Mouse (Mus musculus) forebrain, embryonic 13.5 days (tissue): ENCODE data around the gene Lzic. TPM values are rescaled to one million over a fixed set of nuclear protein-coding genes. Genes with fewer than 3 reads are reported as not detected.

ENCODE experiments used
- ATAC-seq: fragments of 200-750 bp; cut with Nextera tagmentation; 2 replicates; pipeline ENCODE4 v1.8.0; 2017
- H3K27ac ChIP-seq: fragments of 300-500 bp; sonication (generic); 2 replicates; pipeline ENCODE4 v1.5.1; 2015; ENCODE audit warnings: inconsistent platforms, mild to moderate bottlenecking, moderate library complexity
- H3K27me3 ChIP-seq: fragments of 300-500 bp; sonication (generic); 2 replicates; pipeline ENCODE4 v1.6.1; 2015; ENCODE audit warnings: mild to moderate bottlenecking, inconsistent platforms
- H3K36me3 ChIP-seq: fragments of 300-500 bp; sonication (generic); 2 replicates; pipeline ENCODE4 v1.6.1; 2015; ENCODE audit warnings: mild to moderate bottlenecking, inconsistent platforms; ENCODE audit not compliant: poor library complexity, severe bottlenecking
- H3K4me1 ChIP-seq: fragments of 300-500 bp; sonication (generic); 2 replicates; pipeline ENCODE4 v1.6.1; 2015; ENCODE audit warnings: inconsistent platforms
- H3K4me2 ChIP-seq: fragments of 300-500 bp; sonication (generic); 2 replicates; pipeline ENCODE4 v1.6.1; 2015; ENCODE audit warnings: inconsistent platforms, mild to moderate bottlenecking, moderate library complexity
- H3K4me3 ChIP-seq: fragments of 300-500 bp; sonication (generic); 2 replicates; pipeline ENCODE4 v1.5.1; 2015; ENCODE audit warnings: mild to moderate bottlenecking, inconsistent platforms
- H3K9ac ChIP-seq: fragments of 300-500 bp; sonication (generic); 2 replicates; pipeline ENCODE4 v1.6.1; 2015; ENCODE audit warnings: mild to moderate bottlenecking, inconsistent platforms
- H3K9me3 ChIP-seq: fragments of 300-500 bp; sonication (generic); replicated peaks from 2 replicates; pipeline ENCODE4 v1.6.1; 2016; ENCODE audit warnings: inconsistent platforms
- whole genome bisulfite sequencing: fragments of 180-500 bp; shearing (Covaris S2); methylation state at CpG from one replicate; pipeline ENCODE4 v1.1.7; 2015; 5-methylcytosine and 5-hydroxymethylcytosine counted together
- polyA plus RNA-seq: library from polyadenylated mRNA; unstranded; fragments of >200 nt; fragmentation: Nextera tagmentation; extraction: Ambion mirVana; gene quantifications from 2 replicates; pipeline ENCODE4 v1.2.1, GENCODE M21; 2015

Gene Lzic
- polyA plus RNA-seq, 1 experiment from 2014 or later: 50.3 TPM

- no peak overlapping the region for H3K27ac ChIP-seq
- ATAC-seq: no peak
- no peak overlapping the region for H3K4me3 ChIP-seq
- peaks cover 50% of the 10 kb centered on the region for H3K36me3 ChIP-seq
- no peak overlapping the region for H3K9ac ChIP-seq
- H3K9me3 ChIP-seq: no peaks in the 10 kb centered on the region
- H3K27me3 ChIP-seq: no peaks in the 10 kb centered on the region
- WGBS: 94% methylated on average over 12 of the region's 12 CpGs
- H3K4me2 ChIP-seq: no peak overlapping the region
- H3K4me1 ChIP-seq: peaks cover 24% of the 10 kb centered on the region
These were observed 2.7 kb downstream of the Lzic start for GRCm38 (mm10) chr4:149487729-149488128.

GRCm38 (mm10) chr4:149489415-149490240 lies 4.6 kb downstream of the Lzic start:
- Histone ChIP-seq H3K4me3 (no peak overlapping the region), H3K9me3 (no peaks in the 10 kb centered on the region), H3K27me3 (no peaks in the 10 kb centered on the region), H3K4me2 (no peak overlapping the region), H3K27ac (no peak overlapping the region), H3K4me1 (peaks cover 15% of the 10 kb centered on the region), H3K36me3 (peaks cover 68% of the 10 kb centered on the region), H3K9ac (no peak overlapping the region)
- ATAC-seq: no peak
- 94% methylated on average over 14 of the region's 14 CpGs for WGBS

- peaks cover 16% of the 10 kb centered on the region for H3K4me1 ChIP-seq
- no peaks in the 10 kb centered on the region for H3K27me3 ChIP-seq
- H3K36me3 ChIP-seq: peaks cover 80% of the 10 kb centered on the region
- H3K9me3 ChIP-seq: no peaks in the 10 kb centered on the region
- H3K27ac ChIP-seq: no peak overlapping the region
- ATAC-seq: no peak
- no peak overlapping the region for H3K4me2 ChIP-seq
- no peak overlapping the region for H3K4me3 ChIP-seq
- WGBS: 97% methylated on average over 3 of the region's 3 CpGs
- no peak overlapping the region for H3K9ac ChIP-seq
These were observed 6.1 kb downstream of the Lzic start for GRCm38 (mm10) chr4:149491151-149491550.

- Histone ChIP-seq H3K4me1 (peaks cover 12% of the 10 kb centered on the region), H3K9ac (no peak overlapping the region; the same call in 1 of the 2 replicates), H3K27me3 (no peaks in the 10 kb centered on the region), H3K9me3 (no peaks in the 10 kb centered on the region), H3K4me3 (no peak overlapping the region), H3K36me3 (peaks cover 83% of the 10 kb centered on the region), H3K4me2 (no peak overlapping the region), H3K27ac (no peak overlapping the region)
- 10% methylated on average over 2 of the region's 2 CpGs for whole genome bisulfite sequencing
- ATAC-seq: peak; percentile 51; the same call in 1 of the 2 replicates
These were observed 11.6 kb downstream of the Lzic start for GRCm38 (mm10) chr4:149496612-149497011.

- H3K4me2 ChIP-seq: no peak overlapping the region
- 0 out of 2 replicates have a peak overlapping the region, but pooled peaks have one; percentile 9 for H3K9ac ChIP-seq
- no peaks in the 10 kb centered on the region for H3K27me3 ChIP-seq
- no peak for ATAC-seq
- peaks cover 12% of the 10 kb centered on the region for H3K4me1 ChIP-seq
- peaks cover 76% of the 10 kb centered on the region for H3K36me3 ChIP-seq
- H3K9me3 ChIP-seq: no peaks in the 10 kb centered on the region
- H3K27ac ChIP-seq: no peak overlapping the region
- 74% methylated on average over 8 of the region's 8 CpGs for WGBS
- H3K4me3 ChIP-seq: no peak overlapping the region
These were observed 13.9 kb downstream of the Lzic start for GRCm38 (mm10) chr4:149498901-149499300.

- Histone ChIP-seq H3K4me2 (no peak overlapping the region), H3K4me3 (no peak overlapping the region), H3K27me3 (no peaks in the 10 kb centered on the region), H3K9me3 (no peaks in the 10 kb centered on the region), H3K36me3 (peaks cover 67% of the 10 kb centered on the region), H3K27ac (no peak overlapping the region), H3K4me1 (peaks cover 21% of the 10 kb centered on the region), H3K9ac (no peak overlapping the region)
- ATAC-seq: no peak
- 64% methylated on average over 5 of the region's 5 CpGs for WGBS
These were observed 14.8 kb downstream of the Lzic start for GRCm38 (mm10) chr4:149499790-149500189.

GRCm38 (mm10) chr4:149504363-149504762 lies 19.3 kb downstream of the Lzic start:
- Histone ChIP-seq H3K36me3 (peaks cover 28% of the 10 kb centered on the region), H3K4me2 (no peak overlapping the region), H3K9me3 (no peaks in the 10 kb centered on the region), H3K4me1 (peaks cover 17% of the 10 kb centered on the region), H3K27me3 (no peaks in the 10 kb centered on the region), H3K9ac (no peak overlapping the region), H3K27ac (peak overlapping the region; percentile 74), H3K4me3 (no peak overlapping the region)
- WGBS: 49% methylated on average over 5 of the region's 5 CpGs
- ATAC-seq: no peak

- peak overlapping the region; percentile 74 for H3K27ac ChIP-seq
- no peaks in the 10 kb centered on the region for H3K9me3 ChIP-seq
- WGBS: 4% methylated on average over 3 of the region's 3 CpGs
- H3K4me1 ChIP-seq: peaks cover 17% of the 10 kb centered on the region
- peaks cover 23% of the 10 kb centered on the region for H3K36me3 ChIP-seq
- H3K4me3 ChIP-seq: no peak overlapping the region
- peak; percentile 61 for ATAC-seq
- no peak overlapping the region for H3K4me2 ChIP-seq
- no peak overlapping the region for H3K9ac ChIP-seq
- H3K27me3 ChIP-seq: no peaks in the 10 kb centered on the region
These were observed 19.8 kb downstream of the Lzic start for GRCm38 (mm10) chr4:149504858-149505257.

GRCm38 (mm10) chr4:149505261-149505967 lies 20.4 kb downstream of the Lzic start:
- WGBS: 20% methylated on average over 15 of the region's 15 CpGs
- peak; percentile 68 for ATAC-seq
- H3K4me2 ChIP-seq: no peak overlapping the region

GRCm38 (mm10) chr4:149506904-149507303 lies 21.9 kb downstream of the Lzic start:
- Histone ChIP-seq H3K4me2 (no peak overlapping the region), H3K9ac (no peak overlapping the region), H3K36me3 (peaks cover 8% of the 10 kb centered on the region; the same call in 1 of the 2 replicates), H3K27me3 (no peaks in the 10 kb centered on the region), H3K4me3 (no peak overlapping the region), H3K4me1 (peaks cover 26% of the 10 kb centered on the region), H3K27ac (no peak overlapping the region), H3K9me3 (no peaks in the 10 kb centered on the region)
- WGBS: 96% methylated on average over 3 of the region's 3 CpGs
- ATAC-seq: no peak

More at GRCm38 (mm10) chr4:149505261-149505967, 20.4 kb downstream of the Lzic start:
- Histone ChIP-seq H3K27ac (peak overlapping the region; percentile 36), H3K4me3 (no peak overlapping the region), H3K9me3 (no peaks in the 10 kb centered on the region), H3K9ac (no peak overlapping the region), H3K4me1 (peaks cover 17% of the 10 kb centered on the region), H3K36me3 (peaks cover 18% of the 10 kb centered on the region), H3K27me3 (no peaks in the 10 kb centered on the region)

- H3K9ac ChIP-seq: no peak overlapping the region
- no peaks in the 10 kb centered on the region for H3K9me3 ChIP-seq
- no peaks in the 10 kb centered on the region for H3K27me3 ChIP-seq
- peak; percentile 53; the same call in 1 of the 2 replicates for ATAC-seq
- H3K4me3 ChIP-seq: no peak overlapping the region
- H3K27ac ChIP-seq: peak overlapping the region; percentile 72
- no peaks in the 10 kb centered on the region for H3K36me3 ChIP-seq
- H3K4me1 ChIP-seq: peaks cover 8% of the 10 kb centered on the region
- WGBS: 26% methylated on average over 6 of the region's 6 CpGs
- H3K4me2 ChIP-seq: no peak overlapping the region
These were observed 26.2 kb downstream of the Lzic start for GRCm38 (mm10) chr4:149511221-149511646.

GRCm38 (mm10) chr4:149512072-149512471 lies 27.0 kb downstream of the Lzic start:
- Histone ChIP-seq H3K4me3 (no peak overlapping the region), H3K27ac (peak overlapping the region; percentile 31; the same call in 1 of the 2 replicates), H3K9me3 (no peaks in the 10 kb centered on the region), H3K27me3 (no peaks in the 10 kb centered on the region), H3K4me1 (peaks cover 8% of the 10 kb centered on the region), H3K36me3 (no peaks in the 10 kb centered on the region), H3K9ac (no peak overlapping the region), H3K4me2 (no peak overlapping the region)
- ATAC-seq: no peak
- WGBS: 83% methylated on average over 7 of the region's 7 CpGs
